8 mouse cellular contexts compared by ENCODE assay signal in genomic region chr14:99099967-99100587, GRCm38 (mm10). TPM values are rescaled to one million over a fixed set of nuclear protein-coding genes. Genes with fewer than 3 reads are reported as not detected.
DNase-seq lines count a peak whose midpoint lies in the region; ATAC-seq and TF ChIP-seq lines count a peak whose summit lies in the region.

No protein-coding gene starts in this region.

- H3K79me2 ChIP-seq in MEL (ENCODE audit: control insufficient read depth, insufficient read depth, low read length, poor library complexity) = peaks cover 19% of the 10 kb centered on the region

- 0 out of 4 replicates have a peak, but pooled peaks of 1 of the 2 experiments have one; percentile 10 for TF ChIP-seq EP300 in MEL (IDR thresholded peaks at IDR 0.05; ENCODE audit: low read depth in 1 of 2, low read length in 2 of 2)

- TF ChIP-seq RAD21 in MEL (IDR thresholded peaks at IDR 0.05; ENCODE audit: low read depth, low read length) = no peak

- no peaks in the 10 kb centered on the region for H3K27me3 ChIP-seq in heart, embryonic 14.5 days (ENCODE audit: control insufficient read depth, insufficient read depth, low read length)
- H3K27me3 ChIP-seq in MEL (ENCODE audit: control insufficient read depth in 1 of 2, insufficient read depth in 2 of 2, low read length in 2 of 2) = no peaks in the 10 kb centered on the region
- H3K27me3 ChIP-seq in forebrain, embryonic 11.5 days (ENCODE audit: control insufficient read depth, insufficient read depth, low read length) = no peaks in the 10 kb centered on the region
- H3K27me3 ChIP-seq in limb, embryonic 15.5 days = no peaks in the 10 kb centered on the region

- TF ChIP-seq CTCF in MEL (IDR thresholded peaks at IDR 0.05 in 2 of 3, conservative IDR thresholded peaks at IDR 0.05 in 1 of 3; ENCODE audit: control insufficient read depth in 1 of 3, insufficient read depth in 1 of 3, low read depth in 2 of 3, low read length in 3 of 3, poor library complexity in 1 of 3, severe bottlenecking in 1 of 3) = no peak
- no peak for TF ChIP-seq CTCF in olfactory bulb, adult 2 months (IDR thresholded peaks at IDR 0.05; ENCODE audit: insufficient read depth, low read depth, low read length)

- no peak for DNase-seq in heart, adult 11 months
- peak; percentile 70 for DNase-seq in MEL (ENCODE audit: low read depth, low spot score)
- DNase-seq in forebrain, embryonic 11.5 days (ENCODE audit: low spot score) = no peak
- no peak for DNase-seq in ovary, postnatal 36 days (ENCODE audit: low spot score)
- no peak for DNase-seq in adrenal gland, adult 18-20 months (ENCODE audit: low spot score in 2 of 2)

- 5% methylated on average over 20 of the region's 20 CpGs for WGBS in heart, embryonic 14.5 days
- 7% methylated on average over 20 of the region's 20 CpGs for WGBS in forebrain, embryonic 11.5 days
- 7% methylated on average over 20 of the region's 20 CpGs for WGBS in limb, embryonic 15.5 days
- WGBS in olfactory bulb, adult 2 months = 3% methylated on average over 20 of the region's 20 CpGs

- peak overlapping the region; percentile 81 to 91 for H3K4me3 ChIP-seq in heart, embryonic 14.5 days (ENCODE audit: control insufficient read depth in 1 of 2, insufficient read depth in 1 of 2, low read depth in 1 of 2, low read length in 2 of 2)
- H3K4me3 ChIP-seq in MEL (ENCODE audit: control insufficient read depth in 1 of 2, insufficient read depth in 1 of 2, low read depth in 2 of 2, low read length in 2 of 2) = peak overlapping the region; percentile 76 to 96
- peak overlapping the region; percentile 78 for H3K4me3 ChIP-seq in forebrain, embryonic 11.5 days (ENCODE audit: low read depth, low read length)
- peak overlapping the region; percentile 99 for H3K4me3 ChIP-seq in limb, embryonic 15.5 days
- H3K4me3 ChIP-seq in olfactory bulb, adult 2 months (ENCODE audit: insufficient read depth, low read depth, low read length) = peak overlapping the region; percentile 94

- H3K27ac ChIP-seq in heart, embryonic 14.5 days (replicated peaks in 1 of 2; ENCODE audit: control insufficient read depth in 1 of 2, insufficient read depth in 1 of 2, low read depth in 2 of 2, low read length in 2 of 2) = no peak overlapping the region
- peak overlapping the region; percentile 8 for H3K27ac ChIP-seq in MEL (ENCODE audit: control insufficient read depth, low read depth, low read length)
- no peak overlapping the region for H3K27ac ChIP-seq in forebrain, embryonic 11.5 days (ENCODE audit: low read depth, low read length)
- H3K27ac ChIP-seq in limb, embryonic 15.5 days = peak overlapping the region; percentile 27; the same call in 1 of the 2 replicates
- no peak overlapping the region for H3K27ac ChIP-seq in olfactory bulb, adult 2 months (ENCODE audit: insufficient read depth, low read depth, low read length)

- H3K36me3 ChIP-seq in heart, embryonic 14.5 days (ENCODE audit: control insufficient read depth, insufficient read depth, low read length) = peaks cover 62% of the 10 kb centered on the region
- peaks cover 16 to 33% of the 10 kb centered on the region in 2 experiments for H3K36me3 ChIP-seq in MEL (ENCODE audit: control insufficient read depth in 1 of 2, insufficient read depth in 2 of 2, low read length in 2 of 2)
- no peaks in the 10 kb centered on the region; the same call in 1 of the 2 replicates for H3K36me3 ChIP-seq in forebrain, embryonic 11.5 days (ENCODE audit: control insufficient read depth, insufficient read depth, low read length)
- H3K36me3 ChIP-seq in limb, embryonic 15.5 days = peaks cover 51% of the 10 kb centered on the region

- no peak for TF ChIP-seq POLR2A in MEL (IDR thresholded peaks at IDR 0.05; ENCODE audit: control insufficient read depth in 1 of 2, insufficient read depth in 1 of 2, low read depth in 1 of 2, low read length in 2 of 2, poor library complexity in 1 of 2)
- TF ChIP-seq POLR2A in olfactory bulb, adult 2 months (IDR thresholded peaks at IDR 0.05; ENCODE audit: insufficient read depth, low read depth, low read length) = no peak

- H3K4me1 ChIP-seq in heart, embryonic 14.5 days (ENCODE audit: control insufficient read depth in 2 of 2, insufficient read depth in 2 of 2, low read length in 2 of 2) = peaks cover 0 to 12% of the 10 kb centered on the region in 2 experiments; a peak in 2 of 4 replicates
- H3K4me1 ChIP-seq in MEL (ENCODE audit: control insufficient read depth in 1 of 2, insufficient read depth in 2 of 2, low read length in 2 of 2) = peaks cover 17 to 19% of the 10 kb centered on the region in 2 experiments
- H3K4me1 ChIP-seq in forebrain, embryonic 11.5 days (replicated peaks; ENCODE audit: control insufficient read depth, insufficient read depth, low read length) = peaks cover 5% of the 10 kb centered on the region; the same call in 1 of the 2 replicates
- peaks cover 8% of the 10 kb centered on the region for H3K4me1 ChIP-seq in limb, embryonic 15.5 days
- no peaks in the 10 kb centered on the region for H3K4me1 ChIP-seq in olfactory bulb, adult 2 months (ENCODE audit: control insufficient read depth, insufficient read depth, low read length)

- peak overlapping the region; percentile 78 for H3K9ac ChIP-seq in heart, embryonic 14.5 days (ENCODE audit: low read length)
- H3K9ac ChIP-seq in MEL (ENCODE audit: control insufficient read depth, low read depth, low read length, poor library complexity, severe bottlenecking) = peak overlapping the region; percentile 57
- peak overlapping the region; percentile 62 for H3K9ac ChIP-seq in forebrain, embryonic 11.5 days (ENCODE audit: low read length)
- peak overlapping the region; percentile 94 for H3K9ac ChIP-seq in limb, embryonic 15.5 days

- no peaks in the 10 kb centered on the region for H3K9me3 ChIP-seq in heart, embryonic 14.5 days (ENCODE audit: control insufficient read depth, low read length)
- H3K9me3 ChIP-seq in MEL (replicated peaks; ENCODE audit: insufficient read depth, low read length) = no peaks in the 10 kb centered on the region
- H3K9me3 ChIP-seq in forebrain, embryonic 11.5 days (ENCODE audit: control insufficient read depth, low read length) = no peaks in the 10 kb centered on the region
- no peaks in the 10 kb centered on the region for H3K9me3 ChIP-seq in limb, embryonic 15.5 days

- H3K4me2 ChIP-seq in heart, embryonic 14.5 days (ENCODE audit: low read length) = peak overlapping the region; percentile 70
- peak overlapping the region; percentile 64 for H3K4me2 ChIP-seq in forebrain, embryonic 11.5 days (ENCODE audit: low read depth, low read length, severe bottlenecking)
- peak overlapping the region; percentile 50 for H3K4me2 ChIP-seq in limb, embryonic 15.5 days

- ATAC-seq in heart, embryonic 14.5 days (ENCODE audit: insufficient number of reproducible peaks, insufficient read depth, low FRiP score, low read depth) = no peak
- no peak for ATAC-seq in forebrain, embryonic 11.5 days (replicated peaks; ENCODE audit: low FRiP score)
- no peak for ATAC-seq in limb, embryonic 15.5 days (ENCODE audit: insufficient number of reproducible peaks, low FRiP score, low TSS enrichment, low read depth)

TF ChIP-seq in MEL, 35 proteins besides CTCF, POLR2A, EP300 and RAD21 (continues in another document):
- peak; percentile 84; the same call in 1 of the 2 replicates for TF ChIP-seq SIN3A (IDR thresholded peaks at IDR 0.05; ENCODE audit: low read length)

RNA-seq across cellular contexts. Expression of gene Dis3, which starts 0.5 kb away (rescaled TPM):
- 23.8 and 27.5 TPM in 2 replicates for polyA plus RNA-seq in heart, embryonic 14.5 days (2014; fragmentation: Nextera tagmentation; extraction: Ambion mirVana)
- total RNA-seq in MEL (2012; rRNA removed) = 42.2 and 43.5 TPM in 2 replicates
- polyA plus RNA-seq in MEL (2012; ENCODE audit: insufficient read depth in 1 of 2, insufficient read length in 2 of 2, low read depth in 1 of 2, low replicate concordance in 2 of 2, missing spikeins in 1 of 2) = 100 to 1,000 TPM in 1 of 2 experiments, 10 to 100 TPM in 1; 79.6 to 159 TPM
- 46.1 and 50.2 TPM in 2 replicates for polyA plus RNA-seq in forebrain, embryonic 11.5 days (2014; fragmentation: Nextera tagmentation; extraction: Ambion mirVana)
- polyA plus RNA-seq in limb, embryonic 15.5 days (2015; fragmentation: Nextera tagmentation; extraction: Ambion mirVana) = 24.7 and 29.8 TPM in 2 replicates
- polyA plus RNA-seq in olfactory bulb, adult 2 months (2012; ENCODE audit: insufficient read depth, insufficient read length, low replicate concordance, missing spikeins) = not detected in 2 replicates
- total RNA-seq in adrenal gland, adult 18-20 months (2021) = 10 to 100 TPM; 19.8 to 24.6 TPM

RNA-seq across cellular contexts. Expression of gene Pibf1, which starts 0.9 kb away (rescaled TPM):
- 13.9 and 17.0 TPM in 2 replicates for polyA plus RNA-seq in heart, embryonic 14.5 days (2014; fragmentation: Nextera tagmentation; extraction: Ambion mirVana)
- 11.0 and 11.3 TPM in 2 replicates for total RNA-seq in MEL (2012; rRNA removed)
- polyA plus RNA-seq in MEL (2012; ENCODE audit: insufficient read depth in 1 of 2, insufficient read length in 2 of 2, low read depth in 1 of 2, low replicate concordance in 2 of 2, missing spikeins in 1 of 2) = 1 to 10 TPM in 1 of 2 experiments, not detected in 1; 8.4 TPM
- 21.2 and 26.3 TPM in 2 replicates for polyA plus RNA-seq in forebrain, embryonic 11.5 days (2014; fragmentation: Nextera tagmentation; extraction: Ambion mirVana)
- 15.9 and 16.0 TPM in 2 replicates for polyA plus RNA-seq in limb, embryonic 15.5 days (2015; fragmentation: Nextera tagmentation; extraction: Ambion mirVana)
- not detected in 2 replicates for polyA plus RNA-seq in olfactory bulb, adult 2 months (2012; ENCODE audit: insufficient read depth, insufficient read length, low replicate concordance, missing spikeins)
- 1 to 10 TPM; 7.2 to 8.0 TPM for total RNA-seq in adrenal gland, adult 18-20 months (2021)

RNA-seq across cellular contexts. Expression of gene Bora, which starts 54.1 kb away (rescaled TPM):
- 37.5 and 38.9 TPM in 2 replicates for polyA plus RNA-seq in heart, embryonic 14.5 days (2014; fragmentation: Nextera tagmentation; extraction: Ambion mirVana)
- total RNA-seq in MEL (2012; rRNA removed) = 32.6 and 35.8 TPM in 2 replicates
- polyA plus RNA-seq in MEL (2012; ENCODE audit: insufficient read depth in 1 of 2, insufficient read length in 2 of 2, low read depth in 1 of 2, low replicate concordance in 2 of 2, missing spikeins in 1 of 2) = 10 to 100 TPM; 44.9 to 71.2 TPM
- 84.5 and 87.8 TPM in 2 replicates for polyA plus RNA-seq in forebrain, embryonic 11.5 days (2014; fragmentation: Nextera tagmentation; extraction: Ambion mirVana)
- polyA plus RNA-seq in limb, embryonic 15.5 days (2015; fragmentation: Nextera tagmentation; extraction: Ambion mirVana) = 45.1 and 46.4 TPM in 2 replicates
- polyA plus RNA-seq in olfactory bulb, adult 2 months (2012; ENCODE audit: insufficient read depth, insufficient read length, low replicate concordance, missing spikeins) = not detected in 2 replicates
- total RNA-seq in adrenal gland, adult 18-20 months (2021) = 1 to 10 TPM in 1 of 2 experiments, under 1 TPM in 1; 0.99 to 1.8 TPM

RNA-seq across cellular contexts. Expression of gene Mzt1, which starts 54.1 kb away (rescaled TPM):
- polyA plus RNA-seq in heart, embryonic 14.5 days (2014; fragmentation: Nextera tagmentation; extraction: Ambion mirVana) = 93.8 and 94.1 TPM in 2 replicates
- 16.4 and 17.5 TPM in 2 replicates for total RNA-seq in MEL (2012; rRNA removed)
- 10 to 100 TPM in 1 of 2 experiments, not detected in 1; 42.3 TPM for polyA plus RNA-seq in MEL (2012; ENCODE audit: insufficient read depth in 1 of 2, insufficient read length in 2 of 2, low read depth in 1 of 2, low replicate concordance in 2 of 2, missing spikeins in 1 of 2)
- 115 and 137 TPM in 2 replicates for polyA plus RNA-seq in forebrain, embryonic 11.5 days (2014; fragmentation: Nextera tagmentation; extraction: Ambion mirVana)
- 64.7 and 70.1 TPM in 2 replicates for polyA plus RNA-seq in limb, embryonic 15.5 days (2015; fragmentation: Nextera tagmentation; extraction: Ambion mirVana)
- polyA plus RNA-seq in olfactory bulb, adult 2 months (2012; ENCODE audit: insufficient read depth, insufficient read length, low replicate concordance, missing spikeins) = not detected in 2 replicates
- 10 to 100 TPM; 26.4 to 34.4 TPM for total RNA-seq in adrenal gland, adult 18-20 months (2021)

Comparison
In these comparisons a context has a peak if more than half of its experiments do, and no peak if none do; other contexts are left out.
1. H3K27ac ChIP-seq: peak in MEL (single experiment) and limb, embryonic 15.5 days (single experiment); none in heart, embryonic 14.5 days (0 of 2), forebrain, embryonic 11.5 days (single experiment) and olfactory bulb, adult 2 months (single experiment).
2. RNA of gene Dis3, which starts 0.5 kb away (polyA plus RNA-seq): 79.6 to 159 TPM in MEL, 46.1 to 50.2 TPM in forebrain, embryonic 11.5 days, 24.7 to 29.8 TPM in limb, embryonic 15.5 days and 23.8 to 27.5 TPM in heart, embryonic 14.5 days; not detected in olfactory bulb, adult 2 months; every median in the first group is over 10 times any median in the second.
3. RNA of gene Bora, which starts 54.1 kb away (polyA plus RNA-seq): 84.5 to 87.8 TPM in forebrain, embryonic 11.5 days, 44.9 to 71.2 TPM in MEL, 45.1 to 46.4 TPM in limb, embryonic 15.5 days and 37.5 to 38.9 TPM in heart, embryonic 14.5 days; not detected in olfactory bulb, adult 2 months; every median in the first group is over 10 times any median in the second.
4. Peak in every context shown above with its lines, with median percentiles within 50 percentile points of each other: H3K4me2 ChIP-seq, H3K4me3 ChIP-seq and H3K9ac ChIP-seq.